Mouse (Mus musculus) hindbrain, embryonic 16.5 days (tissue): ENCODE data around the gene Nxnl1. TPM values are rescaled to one million over a fixed set of nuclear protein-coding genes. Genes with fewer than 3 reads are reported as not detected.
A peak's percentile ranks its signal among the peaks of the same experiment; 100 is the strongest.

Source experiments
- ATAC-seq: fragments of 200-750 bp; cut with Nextera tagmentation; 2 replicates; pipeline ENCODE4 v1.8.0; 2017; ENCODE audit warnings: moderate TSS enrichment, moderate library complexity
- H3K27ac ChIP-seq: fragments of 300-500 bp; sonication (generic); 2 replicates; pipeline ENCODE4 v1.5.1; 2014; ENCODE audit warnings: low read depth, mild to moderate bottlenecking, control low read depth, low read length, moderate library complexity
- H3K27me3 ChIP-seq: fragments of 300-500 bp; sonication (generic); replicated peaks from 2 replicates; pipeline ENCODE4 v1.6.1; 2014; ENCODE audit warnings: low read length; ENCODE audit not compliant: control insufficient read depth, insufficient read depth
- H3K36me3 ChIP-seq: fragments of 300-500 bp; sonication (generic); 2 replicates; pipeline ENCODE4 v1.6.1; 2014; ENCODE audit warnings: mild to moderate bottlenecking, low read length, moderate library complexity, mixed read lengths; ENCODE audit not compliant: control insufficient read depth, insufficient read depth
- H3K4me1 ChIP-seq: fragments of 300-500 bp; sonication (generic); 2 replicates; pipeline ENCODE4 v1.6.1; 2014; ENCODE audit warnings: low read depth, low read length; ENCODE audit not compliant: control insufficient read depth, insufficient read depth
- H3K4me2 ChIP-seq: fragments of 300-500 bp; sonication (generic); 2 replicates; pipeline ENCODE4 v1.6.1; 2014; ENCODE audit warnings: mild to moderate bottlenecking, low read length, control low read depth, moderate library complexity
- H3K4me3 ChIP-seq: fragments of 300-500 bp; sonication (generic); 2 replicates; pipeline ENCODE4 v1.5.1; 2014; ENCODE audit warnings: mild to moderate bottlenecking, low read length, control low read depth, moderate library complexity
- H3K9ac ChIP-seq: fragments of 300-500 bp; sonication (generic); 2 replicates; pipeline ENCODE4 v1.6.1; 2014; ENCODE audit warnings: low read depth, mild to moderate bottlenecking, control low read depth, low read length, moderate library complexity
- H3K9me3 ChIP-seq: fragments of 300-500 bp; sonication (generic); 2 replicates; pipeline ENCODE4 v1.6.1; 2014; ENCODE audit warnings: mild to moderate bottlenecking, low read length, moderate library complexity; ENCODE audit not compliant: control insufficient read depth
- WGBS: fragments of 180-500 bp; shearing (Covaris S2); extraction: QIAGEN DNeasy Blood & Tissue Kit; methylation state at CpG from one replicate; pipeline ENCODE4 v1.1.7; 2014; 5-methylcytosine and 5-hydroxymethylcytosine counted together
- polyA plus RNA-seq: library from polyadenylated mRNA; unstranded; fragments of >200 nt; fragmentation: Nextera tagmentation; extraction: Ambion mirVana; gene quantifications from 2 replicates; pipeline ENCODE4 v1.2.1, GENCODE M21; 2015

Nxnl1 gene
- polyA plus RNA-seq, 1 experiment from 2014 or later: not detected

DNA sequence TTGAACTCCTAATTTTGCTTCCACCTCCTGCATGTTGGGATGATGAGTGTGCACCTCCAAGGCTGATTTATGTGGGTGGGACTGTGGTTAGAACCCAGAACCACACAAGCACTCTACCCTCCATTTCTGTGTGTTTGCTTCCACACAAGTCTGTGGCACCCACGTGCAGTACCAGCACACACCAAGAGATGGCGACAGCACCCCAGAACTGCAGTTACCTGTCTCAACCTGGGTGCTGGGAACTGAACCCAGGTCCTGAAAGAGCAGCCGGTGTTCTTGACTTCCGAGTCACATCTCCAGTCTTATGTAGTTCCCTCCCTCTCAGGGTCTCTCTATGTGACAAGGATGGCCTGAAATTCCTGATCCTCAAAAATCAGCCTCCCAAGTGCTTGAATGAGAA lies 2.4 kb downstream of the Nxnl1 start:
- no peak overlapping the region for H3K4me3 ChIP-seq
- H3K9me3 ChIP-seq: peaks cover 2% of the 10 kb centered on the region; the same call in 1 of the 2 replicates
- no peaks in the 10 kb centered on the region for H3K36me3 ChIP-seq
- peaks cover 16% of the 10 kb centered on the region for H3K4me1 ChIP-seq
- ATAC-seq: no peak
- peaks cover 44% of the 10 kb centered on the region for H3K27me3 ChIP-seq
- H3K4me2 ChIP-seq: no peak overlapping the region
- WGBS: 92% methylated on average over 4 of the region's 4 CpGs
- no peak overlapping the region for H3K27ac ChIP-seq
- no peak overlapping the region for H3K9ac ChIP-seq

DNA sequence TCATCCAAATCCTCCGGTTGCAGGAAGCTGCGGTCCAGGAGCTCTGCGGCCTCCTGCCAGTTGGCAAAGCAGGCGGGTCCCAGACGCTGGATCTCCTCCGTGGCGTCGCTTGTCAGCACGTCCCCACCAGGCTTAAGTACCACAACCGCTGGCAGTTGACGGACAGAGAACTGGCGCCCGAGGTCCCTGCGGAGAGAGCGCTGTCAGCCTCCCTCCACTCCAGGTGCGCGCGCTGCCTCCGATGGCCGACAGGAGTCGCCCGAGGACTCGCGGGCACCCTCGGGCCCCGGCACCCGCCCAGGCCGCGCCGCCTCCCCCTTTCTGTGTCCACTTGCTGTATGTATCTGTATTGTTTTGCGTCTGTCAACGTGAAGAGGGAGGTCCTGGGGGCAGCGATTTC lies 3.6 kb downstream of the Nxnl1 start:
- peaks cover 2% of the 10 kb centered on the region; the same call in 1 of the 2 replicates for H3K9me3 ChIP-seq
- peak; percentile 53; the same call in 1 of the 2 replicates for ATAC-seq
- 1% methylated on average over 33 of the region's 33 CpGs for WGBS
- H3K36me3 ChIP-seq: no peaks in the 10 kb centered on the region
- no peak overlapping the region for H3K27ac ChIP-seq
- peak overlapping the region; percentile 52 for H3K4me2 ChIP-seq
- peak overlapping the region; percentile 50 for H3K9ac ChIP-seq
- H3K27me3 ChIP-seq: peaks cover 56% of the 10 kb centered on the region
- peak overlapping the region; percentile 32 for H3K4me3 ChIP-seq
- peaks cover 13% of the 10 kb centered on the region for H3K4me1 ChIP-seq

DNA sequence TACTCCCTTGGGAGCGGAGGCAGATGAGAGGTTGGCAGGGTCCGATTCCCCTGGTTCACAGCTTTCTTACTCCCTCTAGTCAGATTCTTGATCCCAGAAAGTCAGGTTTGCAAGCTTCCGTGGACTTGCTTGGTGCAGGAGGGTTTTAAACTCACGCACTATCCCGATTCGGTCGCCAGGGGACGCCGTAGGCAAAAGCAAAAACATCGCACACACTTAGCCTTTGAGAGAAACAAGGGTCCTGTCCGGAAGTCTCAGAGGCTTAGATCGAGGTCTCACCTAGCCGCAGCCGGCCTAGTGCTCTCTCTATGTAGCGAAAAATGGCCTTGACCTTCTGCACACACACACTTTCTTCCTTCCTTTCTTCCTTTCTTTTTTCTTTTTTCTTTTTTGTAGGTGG lies 5.0 kb downstream of the Nxnl1 start:
- 3% methylated on average over 15 of the region's 15 CpGs for WGBS
- Histone ChIP-seq H3K27ac (no peak overlapping the region), H3K4me2 (no peak overlapping the region), H3K9ac (no peak overlapping the region), H3K4me3 (no peak overlapping the region), H3K27me3 (peaks cover 69% of the 10 kb centered on the region), H3K36me3 (no peaks in the 10 kb centered on the region), H3K4me1 (peaks cover 13% of the 10 kb centered on the region), H3K9me3 (peaks cover 2% of the 10 kb centered on the region; the same call in 1 of the 2 replicates)
- peak; percentile 43; the same call in 1 of the 2 replicates for ATAC-seq

- 82% methylated on average over 5 of the region's 5 CpGs for WGBS
- H3K27ac ChIP-seq: no peak overlapping the region
- H3K9ac ChIP-seq: no peak overlapping the region
- no peak for ATAC-seq
- H3K4me1 ChIP-seq: peaks cover 13% of the 10 kb centered on the region
- peaks cover 2% of the 10 kb centered on the region; the same call in 1 of the 2 replicates for H3K9me3 ChIP-seq
- no peak overlapping the region for H3K4me2 ChIP-seq
- H3K4me3 ChIP-seq: no peak overlapping the region
- H3K27me3 ChIP-seq: peaks cover 74% of the 10 kb centered on the region
- no peaks in the 10 kb centered on the region for H3K36me3 ChIP-seq
Observed at GRCm38 (mm10) chr8:71560765-71561164, 5.6 kb downstream of the Nxnl1 start.

DNA sequence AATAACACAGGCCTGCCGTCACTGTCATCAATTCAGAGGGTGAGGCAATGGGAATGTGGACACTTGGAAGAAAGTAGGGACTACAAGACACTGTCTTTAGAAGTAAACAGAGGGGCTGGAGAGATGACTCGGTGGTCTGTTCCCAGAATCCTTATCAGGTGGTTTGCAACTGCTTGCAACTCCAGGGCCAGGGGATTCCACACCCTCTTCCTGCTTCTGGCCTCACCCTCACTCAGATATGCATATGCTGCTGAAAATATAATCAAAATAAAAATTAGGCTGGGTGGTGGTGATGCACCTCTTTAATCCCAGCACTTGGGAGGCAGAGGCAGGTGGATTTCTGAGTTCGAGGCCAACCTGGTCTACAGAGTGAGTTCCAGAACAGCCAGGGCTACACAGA lies 6.3 kb downstream of the Nxnl1 start:
- Histone ChIP-seq H3K27ac (no peak overlapping the region), H3K4me1 (peaks cover 13% of the 10 kb centered on the region), H3K36me3 (no peaks in the 10 kb centered on the region), H3K27me3 (peaks cover 74% of the 10 kb centered on the region), H3K4me3 (no peak overlapping the region), H3K4me2 (no peak overlapping the region), H3K9me3 (peaks cover 2% of the 10 kb centered on the region; the same call in 1 of the 2 replicates), H3K9ac (no peak overlapping the region)
- ATAC-seq: no peak
- 82% methylated on average over 3 of the region's 3 CpGs for WGBS

DNA sequence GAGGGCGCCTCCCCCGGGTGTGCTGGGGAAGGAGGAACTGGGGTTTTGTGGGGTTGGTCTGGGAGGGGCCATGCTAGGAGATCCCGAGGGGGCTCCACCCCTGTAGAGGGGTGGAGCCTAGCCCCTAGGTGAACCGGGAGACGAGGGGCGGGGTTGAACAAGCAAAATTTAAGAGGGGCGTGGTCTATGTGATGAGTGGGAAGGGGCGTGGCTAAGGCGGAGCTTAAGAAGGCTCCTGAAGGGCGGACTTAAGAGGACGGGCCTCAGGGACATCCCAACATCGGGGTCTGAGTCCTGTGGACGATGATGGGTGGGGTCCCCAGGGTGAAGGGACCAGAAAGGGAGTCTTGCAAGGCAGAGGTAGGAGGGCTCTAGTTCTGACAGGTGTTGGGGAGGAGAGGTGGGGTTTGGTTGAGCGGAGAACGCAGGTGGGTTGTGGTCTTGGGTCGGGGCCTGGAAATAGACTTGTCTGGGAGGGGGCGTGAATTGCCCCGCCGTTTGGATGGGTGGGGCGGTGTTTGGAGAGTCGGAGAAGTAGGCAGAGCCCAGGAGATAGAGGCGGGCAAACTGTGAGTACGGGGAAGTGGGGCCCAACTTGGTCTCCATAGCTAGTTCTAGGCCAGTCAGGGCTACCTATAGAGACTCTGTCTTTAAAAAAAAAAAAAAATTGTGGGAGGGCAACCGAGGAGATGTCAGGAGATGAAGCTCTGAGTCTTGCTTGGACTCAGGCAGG lies 7.3 kb downstream of the Nxnl1 start:
- H3K4me1 ChIP-seq: peaks cover 13% of the 10 kb centered on the region
- H3K9me3 ChIP-seq: peaks cover 2% of the 10 kb centered on the region; the same call in 1 of the 2 replicates
- no peak overlapping the region for H3K9ac ChIP-seq
- H3K36me3 ChIP-seq: no peaks in the 10 kb centered on the region
- H3K4me3 ChIP-seq: peak overlapping the region; percentile 25
- H3K27ac ChIP-seq: no peak overlapping the region
- H3K27me3 ChIP-seq: peaks cover 74% of the 10 kb centered on the region
- peak overlapping the region; percentile 50 for H3K4me2 ChIP-seq
- 2% methylated on average over 24 of the region's 24 CpGs for WGBS
- no peak for ATAC-seq

- H3K9ac ChIP-seq: peak within 1 kb of the TSS; percentile 43; the same call in 1 of the 2 replicates
- no peak within 1 kb of the TSS for H3K27ac ChIP-seq
- 4% methylated on average over 69 of the region's 70 CpGs for WGBS
- H3K4me1 ChIP-seq: peaks cover 13% of the 10 kb centered on the region
- H3K27me3 ChIP-seq: peaks cover 72% of the 10 kb centered on the region
- H3K4me2 ChIP-seq: peak within 1 kb of the TSS; percentile 50
- H3K36me3 ChIP-seq: no peaks in the 10 kb centered on the region
- H3K9me3 ChIP-seq: no peaks in the 10 kb centered on the region
- no peak for ATAC-seq
- H3K4me3 ChIP-seq: peak within 1 kb of the TSS; percentile 25
Observed at GRCm38 (mm10) chr8:71558071-71558957, 8.1 kb downstream of the Nxnl1 start, which contains the start of gene Tmem221. Gene Tmem221 (minus strand): TSS chr8:71558871.

- H3K9ac ChIP-seq: no peak overlapping the region
- H3K27ac ChIP-seq: no peak overlapping the region
- H3K9me3 ChIP-seq: no peaks in the 10 kb centered on the region
- H3K27me3 ChIP-seq: peaks cover 40% of the 10 kb centered on the region
- WGBS: 94% methylated on average over 2 of the region's 2 CpGs
- H3K4me3 ChIP-seq: no peak overlapping the region
- H3K4me1 ChIP-seq: peaks cover 8% of the 10 kb centered on the region
- H3K4me2 ChIP-seq: no peak overlapping the region
- no peak for ATAC-seq
- H3K36me3 ChIP-seq: no peaks in the 10 kb centered on the region
Observed at GRCm38 (mm10) chr8:71554644-71555043, 11.8 kb downstream of the Nxnl1 start.

DNA sequence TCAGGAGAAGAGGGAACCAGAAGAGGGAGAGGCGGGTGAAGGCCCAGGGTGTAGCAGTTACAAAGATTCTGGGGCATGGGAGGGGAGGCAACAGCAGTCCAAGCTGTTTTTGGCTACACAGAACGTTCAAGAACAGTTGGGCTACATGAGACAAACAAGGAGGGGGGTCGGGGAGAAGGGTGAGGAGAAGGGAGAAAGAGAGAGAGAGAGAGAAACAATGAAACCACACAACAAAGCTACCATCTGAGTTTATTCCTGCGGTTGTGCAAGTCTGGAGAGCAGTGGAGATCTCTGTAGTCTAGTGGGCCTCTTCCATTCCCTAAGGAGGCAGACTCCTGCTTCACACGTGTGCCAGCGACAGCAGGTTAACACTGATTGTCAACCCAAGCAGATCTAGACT lies 12.4 kb downstream of the Nxnl1 start:
- Histone ChIP-seq H3K4me3 (no peak overlapping the region), H3K4me2 (no peak overlapping the region), H3K27ac (no peak overlapping the region), H3K9me3 (no peaks in the 10 kb centered on the region), H3K36me3 (no peaks in the 10 kb centered on the region), H3K4me1 (peaks cover 6% of the 10 kb centered on the region), H3K9ac (no peak overlapping the region), H3K27me3 (peaks cover 34% of the 10 kb centered on the region)
- no peak for ATAC-seq
- WGBS: 63% methylated on average over 6 of the region's 6 CpGs
